Mouse (Mus musculus) bone marrow, adult 2 months (tissue): ENCODE results near the gene Atxn2l. TPM values are rescaled to one million over a fixed set of nuclear protein-coding genes. Genes with fewer than 3 reads are reported as not detected.
A peak's percentile ranks its signal among the peaks of the same experiment; 100 is the strongest.

Experiments
- H3K27ac ChIP-seq: fragments of 200-500 bp; 2 replicates; pipeline ENCODE4 v1.5.1; 2012; ENCODE audit warnings: low read depth, mild to moderate bottlenecking, control low read depth, inconsistent platforms, low read length; ENCODE audit not compliant: control insufficient read depth, poor library complexity, insufficient read depth
- H3K4me1 ChIP-seq: fragments of 200-500 bp; 2 replicates; pipeline ENCODE4 v1.6.1; 2011; ENCODE audit warnings: low read length; ENCODE audit not compliant: control insufficient read depth, insufficient read depth
- H3K4me3 ChIP-seq: fragments of 200-500 bp; replicated peaks from 2 replicates; pipeline ENCODE3; 2011; ENCODE audit warnings: mild to moderate bottlenecking, low read depth, low read length, control low read depth; ENCODE audit not compliant: control insufficient read depth
- CTCF ChIP-seq: fragments of 200-500 bp; IDR thresholded peaks from 2 replicates; pipeline ENCODE4 v1.5.1; 2011; ENCODE audit warnings: low read length, control low read depth; ENCODE audit not compliant: control insufficient read depth, insufficient read depth
- POLR2A ChIP-seq: fragments of 200-500 bp; IDR thresholded peaks from 2 replicates; pipeline ENCODE4 v1.6.1; 2011; ENCODE audit warnings: low read depth, mild to moderate bottlenecking, control low read depth, low read length, borderline replicate concordance; ENCODE audit not compliant: control insufficient read depth
- WGBS: fragments of 180-500 bp; shearing (Covaris S2); methylation state at CpG from one replicate; pipeline ENCODE4 v1.1.7; 2018; 5-methylcytosine and 5-hydroxymethylcytosine counted together
- polyA plus RNA-seq: library from polyadenylated mRNA; stranded (reverse); fragments of >200 nt; gene quantifications from 2 replicates; pipeline ENCODE4 v1.2.4, GENCODE M21; 2011; ENCODE audit warnings: low replicate concordance; ENCODE audit not compliant: missing spikeins, insufficient read depth, insufficient read length

Gene Atxn2l
- polyA plus RNA-seq, result 78.5 and 156 TPM in 2 replicates

GRCm38 (mm10) chr7:126503273-126503878, at the start of gene Atxn2l:
Gene Atxn2l (minus strand): TSS chr7:126503437.
- Histone ChIP-seq H3K4me3 (peak within 1 kb of the TSS; percentile 78), H3K27ac (peak within 1 kb of the TSS; percentile 100), H3K4me1 (no peaks in the 10 kb centered on the region)
- peak; percentile 70; the same call in 1 of the 2 replicates for TF ChIP-seq POLR2A
- TF ChIP-seq CTCF, result peak; percentile 47; the same call in 1 of the 2 replicates
- WGBS, result under 1% methylated on average over 60 of the region's 72 CpGs

DNA sequence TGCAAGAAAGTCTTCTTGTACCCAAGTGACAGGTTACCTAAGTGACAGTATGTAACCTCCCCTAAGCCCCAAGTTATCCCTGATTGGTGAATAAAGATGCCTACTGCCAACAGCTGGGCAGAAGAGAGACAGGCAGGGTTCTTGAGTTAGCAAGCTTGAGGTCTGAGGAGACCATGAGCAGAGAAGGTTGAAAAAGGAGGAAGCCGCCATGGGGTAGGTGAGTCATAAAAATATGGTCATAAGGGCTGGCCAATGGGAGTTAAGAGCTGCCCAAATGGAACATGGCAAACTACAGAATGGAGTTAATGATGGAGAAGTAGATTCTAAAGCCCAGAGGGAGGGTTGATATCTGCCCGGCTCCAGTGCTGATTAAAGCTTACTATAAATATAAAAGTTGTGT, 42.4 kb upstream of the Atxn2l start:
- H3K4me3 ChIP-seq, result no peak overlapping the region
- TF ChIP-seq POLR2A (no peak), CTCF (no peak)
- no peak overlapping the region for H3K27ac ChIP-seq
- 75% methylated on average over 2 of the region's 2 CpGs for WGBS
- H3K4me1 ChIP-seq, result no peaks in the 10 kb centered on the region

DNA sequence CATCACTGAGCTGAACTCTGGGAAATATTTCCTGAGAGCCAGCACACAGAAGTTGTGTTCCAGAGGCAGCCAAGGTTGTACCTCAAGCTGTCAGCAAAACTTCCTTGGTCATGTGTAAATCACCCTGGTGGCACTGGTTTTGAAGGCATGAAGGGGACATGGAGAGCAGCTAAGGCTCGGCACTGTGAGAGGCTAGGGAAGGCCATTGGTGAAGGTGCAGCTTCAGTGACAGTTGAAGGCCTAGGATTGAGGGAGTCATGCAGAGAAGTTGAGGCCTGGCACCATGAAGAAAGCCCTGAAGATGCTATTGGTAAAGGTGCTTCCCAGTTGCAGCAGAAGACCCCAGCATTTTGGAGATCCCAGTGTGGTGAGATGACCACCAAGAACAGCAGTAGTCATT, 38.4 kb upstream of the Atxn2l start:
- TF ChIP-seq POLR2A (no peak), CTCF (no peak)
- no peaks in the 10 kb centered on the region for H3K4me1 ChIP-seq
- WGBS, result 66% methylated on average over 1 of the region's 1 CpGs
- H3K4me3 ChIP-seq, result no peak overlapping the region
- H3K27ac ChIP-seq, result no peak overlapping the region

DNA sequence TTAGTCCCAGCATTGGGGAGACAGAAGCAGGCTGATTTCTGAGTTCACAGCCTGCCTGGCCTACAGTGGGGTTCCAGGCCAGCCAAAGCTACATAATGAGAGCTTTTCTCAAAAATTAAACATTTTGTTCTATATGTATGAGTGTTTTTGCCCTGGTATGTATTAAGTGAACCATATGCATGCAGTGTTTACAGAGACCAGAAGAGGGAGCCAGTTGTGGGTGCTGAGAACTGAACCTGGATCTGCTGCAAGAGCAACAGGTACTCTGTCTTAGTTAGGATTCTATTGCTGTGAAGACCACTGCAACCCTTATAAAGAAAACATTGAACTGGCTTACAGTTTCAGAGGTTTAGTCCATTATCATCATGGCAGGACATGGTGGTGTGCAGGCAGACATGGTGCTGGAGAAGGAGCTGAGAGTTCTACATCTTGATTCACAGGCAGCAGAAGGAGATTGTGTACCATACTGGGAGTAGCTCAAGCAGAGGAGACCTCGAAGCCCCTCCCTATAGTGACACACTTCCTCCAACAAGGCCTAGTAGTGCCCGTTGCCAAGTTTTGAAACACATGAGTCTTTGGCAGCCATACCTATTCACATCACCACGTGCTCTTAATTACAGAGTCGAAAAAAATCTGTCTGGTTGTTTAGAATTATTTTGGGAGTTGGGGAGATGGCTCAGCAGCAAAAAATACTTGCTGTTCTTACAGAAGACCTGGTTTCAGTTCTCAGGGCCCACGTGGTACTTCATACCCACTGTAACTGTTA, 34.8 kb upstream of the Atxn2l start:
- WGBS, result 58% methylated on average over 5 of the region's 5 CpGs
- no peak for TF ChIP-seq POLR2A
- TF ChIP-seq CTCF, result peak; percentile 32; the same call in 1 of the 2 replicates

GRCm38 (mm10) chr7:126536466-126536865, 33.2 kb upstream of the Atxn2l start:
- Histone ChIP-seq H3K27ac (no peak overlapping the region), H3K4me3 (no peak overlapping the region), H3K4me1 (no peaks in the 10 kb centered on the region)
- 78% methylated on average over 9 of the region's 9 CpGs for WGBS
- TF ChIP-seq POLR2A (no peak), CTCF (no peak)

More for the DNA sequence above, 34.8 kb upstream of the Atxn2l start:
- Histone ChIP-seq H3K4me1 (no peaks in the 10 kb centered on the region), H3K27ac (no peak overlapping the region), H3K4me3 (no peak overlapping the region)

DNA sequence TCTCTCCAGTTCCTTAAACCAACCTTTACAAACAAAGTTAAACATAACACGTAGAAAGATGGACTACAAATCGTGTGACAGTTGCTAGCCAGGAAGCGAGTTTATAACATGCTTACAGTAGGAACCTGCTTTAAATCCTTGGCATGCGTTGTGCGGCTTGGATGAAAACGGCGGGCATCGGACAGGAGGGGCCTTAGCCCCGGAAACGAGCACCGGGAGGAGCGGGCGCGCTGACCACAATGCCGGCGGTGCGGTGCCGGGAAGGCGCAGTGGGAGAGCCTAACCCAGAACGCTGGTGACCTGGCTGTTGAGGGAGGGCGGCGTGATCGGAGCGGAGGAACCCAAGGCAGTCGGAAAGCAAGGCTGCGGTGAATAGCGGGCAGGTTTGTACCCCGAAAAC, 32.5 kb upstream of the Atxn2l start:
- H3K27ac ChIP-seq, result no peak overlapping the region; the same call in 1 of the 2 replicates
- TF ChIP-seq CTCF, result no peak
- WGBS, result under 1% methylated on average over 28 of the region's 28 CpGs
- H3K4me1 ChIP-seq, result no peaks in the 10 kb centered on the region
- H3K4me3 ChIP-seq, result peak overlapping the region; percentile 22

DNA sequence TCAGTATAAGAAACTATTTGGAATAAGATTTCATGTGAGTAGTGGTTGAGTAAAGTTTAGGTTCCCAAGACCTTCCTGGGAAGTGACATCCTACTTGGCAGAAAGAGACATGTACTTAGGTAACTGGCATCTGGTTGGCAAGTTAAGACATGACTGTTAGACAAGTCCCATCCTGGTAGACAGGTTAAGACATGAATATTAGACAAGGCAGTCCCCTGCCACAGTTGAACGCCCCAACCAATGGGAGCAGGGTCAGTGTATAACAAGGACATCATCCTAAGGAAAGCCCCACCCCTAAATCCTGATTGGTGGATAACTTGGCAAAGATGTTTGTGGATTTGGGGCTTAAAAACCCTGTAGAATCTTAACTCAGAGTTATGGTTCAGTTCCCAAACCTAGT, 30.2 kb upstream of the Atxn2l start:
- 79% methylated on average over 1 of the region's 1 CpGs for WGBS
- TF ChIP-seq CTCF (no peak), POLR2A (no peak)
- no peak overlapping the region for H3K4me3 ChIP-seq
- no peaks in the 10 kb centered on the region for H3K4me1 ChIP-seq
- H3K27ac ChIP-seq, result no peak overlapping the region

GRCm38 (mm10) chr7:126528166-126528577, 24.9 kb upstream of the Atxn2l start:
- Histone ChIP-seq H3K4me3 (no peak overlapping the region), H3K4me1 (no peaks in the 10 kb centered on the region), H3K27ac (no peak overlapping the region)
- 2% methylated on average over 1 of the region's 1 CpGs for WGBS
- TF ChIP-seq POLR2A (no peak), CTCF (no peak)
